Mouse (Mus musculus): Measurements from ENCODE around the gene Ap1m1.

The Ap1m1 gene

GRCm38 (mm10) chr8:72239499-72240402 is at the start of gene Ap1m1:
TSS of gene Ap1m1 (plus strand) at chr8:72240018.
- in situ Hi-C loops (cut with MboI, MseI), result loop anchor here in 1 of 2 experiments (5.0 kb wide), 1 partner anchor 62 kb away; no protein-coding TSS in a partner anchor

GRCm38 (mm10) chr8:72190215-72190539 is 49.6 kb upstream of the Ap1m1 start:
- in situ Hi-C loops (cut with MboI, MseI), result loop anchor here in 1 of 2 experiments (10.0 kb wide), 1 partner anchor 455 kb away; the partner anchor contains the start of gene Nwd1

DNA sequence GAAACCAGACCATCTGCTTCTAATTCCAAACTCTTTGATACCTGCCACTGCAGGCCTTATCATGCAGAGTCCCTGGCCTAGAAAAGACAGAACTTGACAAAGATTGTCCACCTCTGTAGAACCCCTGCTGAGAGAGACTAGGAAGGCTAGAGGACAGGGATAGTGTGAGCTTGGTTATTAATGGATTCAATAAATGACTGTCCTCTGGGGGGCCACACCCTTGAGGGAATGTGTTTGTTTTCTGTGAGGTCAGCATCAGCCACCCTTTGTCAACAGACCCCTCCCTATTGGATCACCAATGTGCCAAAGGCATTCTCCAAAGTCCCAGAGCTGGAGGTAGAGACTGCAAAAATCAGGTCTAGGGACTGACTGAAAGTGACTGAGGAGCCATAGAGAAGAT is 47.8 kb upstream of the Ap1m1 start:
- in situ Hi-C loops (cut with MboI, MseI), result loop anchor here in 1 of 2 experiments (10.0 kb wide), 1 partner anchor 453 kb away; the partner anchor contains the start of gene Nwd1

GRCm38 (mm10) chr8:72197997-72198396 is 41.8 kb upstream of the Ap1m1 start:
- in situ Hi-C loops (cut with MboI, MseI), result loop anchor here in 1 of 2 experiments (10.0 kb wide), 1 partner anchor 447 kb away; the partner anchor contains the start of gene Nwd1

DNA sequence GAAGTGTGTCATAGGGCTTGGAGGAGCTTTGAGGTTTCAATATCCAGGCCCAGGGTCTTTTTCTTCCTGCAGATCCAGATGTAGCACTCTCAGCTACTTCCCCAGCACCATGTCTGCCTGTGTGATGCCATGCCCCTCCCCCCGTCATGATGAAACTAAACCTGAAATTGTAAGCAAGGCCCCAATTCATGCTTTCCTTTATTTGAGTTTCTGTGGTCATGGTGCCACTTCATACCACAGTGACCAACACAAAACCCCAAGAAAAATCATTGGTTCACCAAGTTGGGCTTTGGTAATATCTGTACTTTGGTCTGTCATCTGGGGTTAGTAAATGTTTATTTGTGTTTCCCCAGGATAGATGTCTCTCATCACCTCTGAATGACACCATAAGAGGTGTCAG is 31.2 kb upstream of the Ap1m1 start:
- in situ Hi-C loops (cut with MboI, MseI), result no loop called here

DNA sequence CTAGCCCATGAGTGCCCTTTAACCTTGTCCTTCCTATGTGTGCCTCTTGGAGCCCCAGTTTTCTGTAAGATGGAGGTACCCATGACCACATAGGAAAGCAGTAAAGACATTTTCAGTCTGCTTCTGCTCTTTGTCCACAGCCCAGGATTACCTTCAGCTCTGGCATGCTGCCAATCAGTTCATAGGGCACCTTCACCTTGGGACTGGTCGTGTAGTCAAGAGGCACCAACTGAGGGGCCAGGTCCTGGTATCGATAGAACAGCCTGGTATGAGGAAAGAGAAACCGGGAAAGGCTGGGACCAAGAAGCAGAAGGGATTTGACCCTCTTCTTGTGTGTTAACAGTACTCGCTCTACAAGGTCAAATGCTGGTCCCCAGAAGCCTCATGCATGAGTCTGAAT is 29.6 kb upstream of the Ap1m1 start:
- in situ Hi-C loops (cut with MboI, MseI), result no loop called here

- in situ Hi-C loops (cut with MboI, MseI), result no loop called here
Measured at GRCm38 (mm10) chr8:72210710-72211109, 29.1 kb upstream of the Ap1m1 start.

DNA sequence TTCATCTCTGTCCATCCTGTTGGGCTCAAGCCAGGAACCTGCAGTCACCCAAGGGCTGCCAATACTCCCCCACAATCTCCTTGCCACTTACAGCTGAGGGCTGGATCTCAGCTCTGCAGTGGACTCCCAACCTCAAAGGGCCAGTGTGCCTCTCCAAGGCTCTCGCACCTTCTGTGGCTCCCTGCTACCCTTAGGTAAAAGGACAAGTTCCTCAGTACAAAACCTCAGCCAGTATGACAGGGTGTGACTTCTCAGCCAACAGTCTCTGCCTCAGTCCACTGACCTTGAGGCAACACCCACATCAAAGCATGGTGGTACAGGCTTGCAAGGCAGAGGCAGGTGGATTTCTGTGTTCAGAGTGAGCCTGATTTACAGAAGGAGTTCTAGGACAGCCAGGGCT is 28.0 kb upstream of the Ap1m1 start:
- in situ Hi-C loops (cut with MboI, MseI), result no loop called here

GRCm38 (mm10) chr8:72212751-72213150 is 27.1 kb upstream of the Ap1m1 start, which contains the start of gene Cib3:
TSS of gene Cib3 (minus strand) at chr8:72212837.
- in situ Hi-C loops (cut with MboI, MseI), result no loop called here

- in situ Hi-C loops (cut with MboI, MseI), result no loop called here
Measured at GRCm38 (mm10) chr8:72213536-72213935, 26.3 kb upstream of the Ap1m1 start, which contains the start of gene Gm11034. TSS of gene Gm11034 (minus strand) at chr8:72213636.

GRCm38 (mm10) chr8:72215060-72215459 is 24.8 kb upstream of the Ap1m1 start:
- in situ Hi-C loops (cut with MboI, MseI), result loop anchor here in 1 of 2 experiments (5.0 kb wide), 1 partner anchor 53 kb away; the partner anchor contains the start of gene Rab8a

DNA sequence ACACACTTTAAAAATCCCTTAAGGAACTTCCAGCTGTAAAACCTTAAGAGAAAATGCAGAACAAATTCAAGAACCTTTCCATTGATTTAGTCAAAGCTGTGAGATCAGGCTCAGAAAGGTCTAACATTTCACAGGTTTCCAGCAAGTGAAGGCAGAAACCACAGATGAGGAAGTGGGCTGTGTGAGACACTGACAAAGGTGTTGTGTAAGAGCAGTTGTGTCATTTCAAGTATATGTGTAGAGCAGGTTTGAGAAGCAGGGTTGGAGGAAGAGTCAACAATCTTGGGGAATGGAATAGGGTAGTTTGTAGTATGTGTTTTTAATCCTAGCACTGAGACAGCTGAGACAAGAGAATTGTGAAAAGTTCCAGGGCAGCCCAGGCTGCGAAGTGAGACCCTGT is 23.9 kb upstream of the Ap1m1 start:
- in situ Hi-C loops (cut with MboI, MseI), result loop anchor here in 1 of 2 experiments (5.0 kb wide), 1 partner anchor 54 kb away; the partner anchor contains the start of gene Rab8a

GRCm38 (mm10) chr8:72218781-72219540 is 20.9 kb upstream of the Ap1m1 start:
- in situ Hi-C loops (cut with MboI, MseI), result loop anchor here in 1 of 2 experiments (5.0 kb wide), 1 partner anchor 57 kb away; the partner anchor contains the start of gene Rab8a

GRCm38 (mm10) chr8:72219541-72220363 is 20.1 kb upstream of the Ap1m1 start, which contains the start of gene Fam32a:
TSS of gene Fam32a (plus strand) at chr8:72219730.
- in situ Hi-C loops (cut with MboI, MseI), result loop anchor here in 1 of 2 experiments (5.0 kb wide), 1 partner anchor 57 kb away; the partner anchor contains the start of gene Rab8a

GRCm38 (mm10) chr8:72220758-72221157 is 19.1 kb upstream of the Ap1m1 start:
- in situ Hi-C loops (cut with MboI, MseI), result no loop called here

- in situ Hi-C loops (cut with MboI, MseI), result no loop called here
Measured at GRCm38 (mm10) chr8:72222656-72223055, 17.2 kb upstream of the Ap1m1 start.

GRCm38 (mm10) chr8:72240403-72240763 is 565 bp downstream of the Ap1m1 start:
- in situ Hi-C loops (cut with MboI, MseI), result loop anchor here in 1 of 2 experiments (5.0 kb wide), 1 partner anchor 63 kb away; no protein-coding TSS in a partner anchor

DNA sequence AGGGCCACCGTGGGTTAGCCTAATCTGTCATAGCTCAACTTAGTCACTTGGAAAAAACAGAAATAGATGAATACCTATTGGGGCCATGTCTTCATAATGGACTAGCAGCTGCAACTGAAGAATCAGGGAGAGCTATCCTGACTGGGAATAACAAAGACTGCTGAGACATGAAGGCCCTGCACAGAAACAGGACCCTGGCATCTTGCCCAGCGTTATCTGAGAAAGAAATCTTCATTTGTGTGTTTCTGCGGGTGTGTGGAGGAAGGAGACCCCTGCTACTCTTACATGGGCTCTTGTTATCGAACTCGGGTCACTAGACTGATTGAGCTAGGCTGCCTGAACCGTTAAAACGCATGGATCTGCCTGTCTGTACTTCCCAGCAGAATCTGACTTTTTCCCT is 1.1 kb downstream of the Ap1m1 start:
- in situ Hi-C loops (cut with MboI, MseI), result loop anchor here in 1 of 2 experiments (5.0 kb wide), 1 partner anchor 64 kb away; no protein-coding TSS in a partner anchor

DNA sequence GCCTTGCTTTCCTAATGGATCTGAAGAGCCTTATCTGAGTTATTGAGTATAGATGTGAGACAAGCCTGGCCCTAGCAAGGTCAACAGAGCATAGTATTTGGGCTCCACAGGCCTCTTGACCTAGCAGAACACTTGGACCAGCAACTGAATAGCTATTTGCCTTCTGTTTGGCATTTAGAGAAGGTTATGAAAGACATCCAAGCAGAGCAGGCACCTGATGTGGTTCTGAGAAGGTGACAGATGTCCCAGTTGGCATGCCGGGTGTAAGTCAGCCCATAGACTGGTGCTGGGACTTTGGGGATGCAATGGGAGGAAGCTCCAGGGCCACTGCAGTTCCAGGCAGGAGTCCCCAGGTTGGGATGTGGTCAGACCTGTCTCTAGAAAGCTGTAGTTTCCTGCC is 2.4 kb downstream of the Ap1m1 start:
- in situ Hi-C loops (cut with MboI, MseI), result loop anchor here in 1 of 2 experiments (5.0 kb wide), 1 partner anchor 65 kb away; no protein-coding TSS in a partner anchor

- in situ Hi-C loops (cut with MboI, MseI), result loop anchor here (5.0 kb wide), 1 partner anchor 67 kb away; no protein-coding TSS in a partner anchor
Measured at GRCm38 (mm10) chr8:72244610-72245009, 4.8 kb downstream of the Ap1m1 start.

Data from T-helper 17 cell (primary cell).